Mouse (Mus musculus) limb, embryonic 14.5 days (tissue): ENCODE results near the gene Sytl3. TPM values are rescaled to one million over a fixed set of nuclear protein-coding genes. Genes with fewer than 3 reads are reported as not detected.
"Not testable (repeated sequence)": the region's sequence is repeated elsewhere in the genome, so short reads cannot be mapped to it uniquely, and the experiment has no call there.

Experiments
- ATAC-seq: fragments of 200-750 bp; cut with Nextera tagmentation; 2 replicates; pipeline ENCODE4 v1.8.0; 2017; ENCODE audit warnings: low read depth, moderate number of reproducible peaks, moderate TSS enrichment; ENCODE audit not compliant: low FRiP score
- DNase-seq: peaks from one replicate; pipeline ENCODE4 v3.0.0-alpha.2; 2015; ENCODE audit warnings: low spot score
- H3K27ac ChIP-seq: fragments of 300-500 bp; sonication (generic); replicated peaks from 2 replicates; pipeline ENCODE4 v1.5.1; 2014; ENCODE audit warnings: low read depth, mild to moderate bottlenecking, low read length, moderate library complexity, mixed read lengths
- H3K27me3 ChIP-seq: fragments of 300-500 bp; sonication (generic); 2 replicates; pipeline ENCODE4 v1.6.1; 2014; ENCODE audit warnings: low read length, mixed read lengths; ENCODE audit not compliant: control insufficient read depth, insufficient read depth
- H3K36me3 ChIP-seq: fragments of 300-500 bp; sonication (generic); 2 replicates; pipeline ENCODE4 v1.6.1; 2014; ENCODE audit warnings: mild to moderate bottlenecking, low read length, moderate library complexity, mixed read lengths; ENCODE audit not compliant: control insufficient read depth, insufficient read depth
- H3K4me1 ChIP-seq: fragments of 300-500 bp; sonication (generic); 2 replicates; pipeline ENCODE4 v1.6.1; 2014; ENCODE audit warnings: antibody characterized with exemption, low read length, mixed read lengths; ENCODE audit not compliant: control insufficient read depth, insufficient read depth
- H3K4me2 ChIP-seq: fragments of 300-500 bp; sonication (generic); replicated peaks from 2 replicates; pipeline ENCODE4 v1.6.1; 2014; ENCODE audit warnings: low read depth, mild to moderate bottlenecking, low read length, moderate library complexity; ENCODE audit not compliant: severe bottlenecking
- H3K4me3 ChIP-seq: fragments of 300-500 bp; sonication (generic); replicated peaks from 2 replicates; pipeline ENCODE4 v1.5.1; 2014; ENCODE audit warnings: low read length
- H3K9ac ChIP-seq: fragments of 300-500 bp; sonication (generic); 2 replicates; pipeline ENCODE4 v1.6.1; 2014; ENCODE audit warnings: mild to moderate bottlenecking, low read depth, low read length, moderate library complexity; ENCODE audit not compliant: severe bottlenecking
- H3K9me3 ChIP-seq: fragments of 300-500 bp; sonication (generic); 2 replicates; pipeline ENCODE4 v1.6.1; 2016; ENCODE audit warnings: low read length; ENCODE audit not compliant: control insufficient read depth
- WGBS: fragments of 180-500 bp; shearing (Covaris S2); extraction: QIAGEN DNeasy Blood & Tissue Kit; methylation state at CpG from one replicate; pipeline ENCODE4 v1.1.7; 2014; 5-methylcytosine and 5-hydroxymethylcytosine counted together
- polyA plus RNA-seq, 2 experiments: library from polyadenylated mRNA; depleted of rRNA in 1 of 2; stranded (reverse) in 1 of 2; unstranded in 1 of 2; fragments of >200 nt; fragmentation: Nextera tagmentation in 1 of 2; extraction: Ambion mirVana in 1 of 2; gene quantifications; 2 replicates each; pipeline versions ENCODE4 v1.2.1 to v1.2.3; 2012 to 2014

Sytl3 gene
- polyA plus RNA-seq (2012; rRNA removed) (0.10 TPM in 2 replicates), polyA plus RNA-seq (2014; fragmentation: Nextera tagmentation; extraction: Ambion mirVana) (0.19 and 0.26 TPM in 2 replicates)

- not testable (repeated sequence) for H3K27ac ChIP-seq, H3K36me3 ChIP-seq, H3K9me3 ChIP-seq, H3K4me1 ChIP-seq, H3K4me2 ChIP-seq, H3K9ac ChIP-seq, H3K27me3 ChIP-seq, H3K4me3 ChIP-seq, DNase-seq, ATAC-seq
- WGBS, result 80% methylated on average over 3 of the region's 7 CpGs
These were observed at the start of gene Sytl3 for GRCm38 (mm10) chr17:6658801-6659200. TSS of gene Sytl3 (plus strand) at chr17:6659093.

GRCm38 (mm10) chr17:6613524-6613923 lies 45.4 kb upstream of the Sytl3 start:
- H3K9ac ChIP-seq, H3K4me3 ChIP-seq, H3K4me2 ChIP-seq, DNase-seq, H3K27ac ChIP-seq, H3K27me3 ChIP-seq, H3K4me1 ChIP-seq, H3K9me3 ChIP-seq, ATAC-seq, H3K36me3 ChIP-seq: not testable (repeated sequence)
- WGBS, result 75% methylated on average over 11 of the region's 14 CpGs

GRCm38 (mm10) chr17:6614316-6614715 lies 44.6 kb upstream of the Sytl3 start:
- H3K4me2 ChIP-seq, H3K9ac ChIP-seq, H3K27ac ChIP-seq, DNase-seq, H3K27me3 ChIP-seq, H3K4me1 ChIP-seq, H3K36me3 ChIP-seq, H3K9me3 ChIP-seq, H3K4me3 ChIP-seq, ATAC-seq: not testable (repeated sequence)
- 81% methylated on average over 4 of the region's 9 CpGs for WGBS

GRCm38 (mm10) chr17:6616731-6617130 lies 42.2 kb upstream of the Sytl3 start:
- H3K4me3 ChIP-seq, H3K4me1 ChIP-seq, DNase-seq, H3K27ac ChIP-seq, ATAC-seq, H3K9ac ChIP-seq, H3K9me3 ChIP-seq, H3K4me2 ChIP-seq, H3K36me3 ChIP-seq, H3K27me3 ChIP-seq: not testable (repeated sequence)
- WGBS, result 97% methylated on average over 9 of the region's 9 CpGs

GRCm38 (mm10) chr17:6617689-6618400 lies 41.0 kb upstream of the Sytl3 start:
- H3K9me3 ChIP-seq, H3K4me1 ChIP-seq, DNase-seq, H3K9ac ChIP-seq, H3K36me3 ChIP-seq, H3K27ac ChIP-seq, ATAC-seq, H3K27me3 ChIP-seq, H3K4me2 ChIP-seq, H3K4me3 ChIP-seq: not testable (repeated sequence)
- WGBS, result 41% methylated on average over 5 of the region's 13 CpGs

- not testable (repeated sequence) for ATAC-seq, H3K27me3 ChIP-seq, H3K9ac ChIP-seq, H3K4me2 ChIP-seq, H3K4me1 ChIP-seq, H3K36me3 ChIP-seq, DNase-seq, H3K9me3 ChIP-seq, H3K27ac ChIP-seq, H3K4me3 ChIP-seq
- WGBS, result 88% methylated on average over 5 of the region's 5 CpGs
These were observed 39.6 kb upstream of the Sytl3 start for GRCm38 (mm10) chr17:6619271-6619670.

GRCm38 (mm10) chr17:6620035-6620434 lies 38.9 kb upstream of the Sytl3 start:
- DNase-seq, H3K9ac ChIP-seq, H3K27me3 ChIP-seq, H3K4me2 ChIP-seq, H3K4me3 ChIP-seq, H3K9me3 ChIP-seq, H3K4me1 ChIP-seq, H3K36me3 ChIP-seq, ATAC-seq, H3K27ac ChIP-seq: not testable (repeated sequence)
- 72% methylated on average over 5 of the region's 6 CpGs for WGBS

GRCm38 (mm10) chr17:6620730-6621451 lies 38.0 kb upstream of the Sytl3 start:
- not testable (repeated sequence) for ATAC-seq, H3K27ac ChIP-seq, H3K36me3 ChIP-seq, H3K9me3 ChIP-seq, H3K4me3 ChIP-seq, H3K27me3 ChIP-seq, H3K4me1 ChIP-seq, DNase-seq, H3K4me2 ChIP-seq, H3K9ac ChIP-seq
- 79% methylated on average over 17 of the region's 20 CpGs for WGBS
